Mouse (Mus musculus) E14TG2a.4 (cell line): ENCODE results near the gene Slc22a20.

Experiments
- H3K27me3 ChIP-seq: 2 replicates; pipeline ENCODE4 v1.6.1; 2014; ENCODE audit warnings: low read length, control low read depth; ENCODE audit not compliant: insufficient read depth
- H3K36me3 ChIP-seq: 2 replicates; pipeline ENCODE4 v1.6.1; 2014; ENCODE audit warnings: low read length, control low read depth; ENCODE audit not compliant: insufficient read depth
- H3K4me1 ChIP-seq: replicated peaks from 2 replicates; pipeline ENCODE4 v1.6.1; 2014; ENCODE audit warnings: low read depth, low read length, control low read depth
- H3K4me3 ChIP-seq: replicated peaks from 2 replicates; pipeline ENCODE4 v1.5.1; 2014; ENCODE audit warnings: mild to moderate bottlenecking, low read length
- H3K9me3 ChIP-seq: 2 replicates; pipeline ENCODE4 v1.6.1; 2014; ENCODE audit warnings: low read length, control low read depth
- CTCF ChIP-seq: conservative IDR thresholded peaks from 2 replicates; pipeline ENCODE4 v1.5.1; 2014; ENCODE audit warnings: low read length
- NANOG ChIP-seq: IDR thresholded peaks from 2 replicates; pipeline ENCODE4 v1.6.1; 2014; ENCODE audit warnings: borderline replicate concordance, low read length, mixed read lengths
- POU5F1 ChIP-seq: IDR thresholded peaks from 2 replicates; pipeline ENCODE4 v1.6.1; 2014; ENCODE audit warnings: low read length, borderline replicate concordance

Gene Slc22a20

GRCm38 (mm10) chr19:5980477-5980876 is 5.5 kb downstream of the Slc22a20 start:
- peaks cover 21% of the 10 kb centered on the region for H3K4me1 ChIP-seq
- H3K9me3 ChIP-seq, result no peaks in the 10 kb centered on the region
- no peaks in the 10 kb centered on the region for H3K36me3 ChIP-seq
- H3K4me3 ChIP-seq, result no peak overlapping the region
- H3K27me3 ChIP-seq, result no peaks in the 10 kb centered on the region
- TF ChIP-seq NANOG (no peak), CTCF (no peak), POU5F1 (no peak)

- TF ChIP-seq CTCF (no peak), NANOG (no peak), POU5F1 (no peak)
- Histone ChIP-seq H3K4me3 (no peak overlapping the region), H3K27me3 (no peaks in the 10 kb centered on the region), H3K36me3 (no peaks in the 10 kb centered on the region), H3K9me3 (no peaks in the 10 kb centered on the region), H3K4me1 (peaks cover 16% of the 10 kb centered on the region)
Observed at GRCm38 (mm10) chr19:5977717-5978116, 8.2 kb downstream of the Slc22a20 start.

GRCm38 (mm10) chr19:5975676-5976075 is 10.3 kb downstream of the Slc22a20 start:
- no peak overlapping the region for H3K4me3 ChIP-seq
- no peaks in the 10 kb centered on the region for H3K36me3 ChIP-seq
- H3K4me1 ChIP-seq, result peaks cover 9% of the 10 kb centered on the region
- TF ChIP-seq CTCF (no peak), POU5F1 (no peak), NANOG (no peak)
- H3K27me3 ChIP-seq, result 0 out of 2 replicates have a peak, but pooled peaks cover 3% of the 10 kb centered on the region
- H3K9me3 ChIP-seq, result no peaks in the 10 kb centered on the region

GRCm38 (mm10) chr19:5975112-5975511 is 10.8 kb downstream of the Slc22a20 start:
- Histone ChIP-seq H3K27me3 (0 out of 2 replicates have a peak, but pooled peaks cover 3% of the 10 kb centered on the region), H3K4me1 (peaks cover 3% of the 10 kb centered on the region), H3K4me3 (no peak overlapping the region), H3K36me3 (no peaks in the 10 kb centered on the region), H3K9me3 (no peaks in the 10 kb centered on the region)
- no peak for TF ChIP-seq NANOG
- no peak for TF ChIP-seq CTCF
- TF ChIP-seq POU5F1, result no peak

- H3K9me3 ChIP-seq, result no peaks in the 10 kb centered on the region
- peaks cover under 1% of the 10 kb centered on the region for H3K36me3 ChIP-seq
- no peak overlapping the region for H3K4me3 ChIP-seq
- peaks cover 44% of the 10 kb centered on the region for H3K4me1 ChIP-seq
- TF ChIP-seq POU5F1 (no peak), CTCF (no peak), NANOG (no peak)
- 0 out of 2 replicates have a peak, but pooled peaks cover 3% of the 10 kb centered on the region for H3K27me3 ChIP-seq
Observed at GRCm38 (mm10) chr19:5967664-5968063, 18.3 kb downstream of the Slc22a20 start.

GRCm38 (mm10) chr19:5966786-5967185 is 19.2 kb downstream of the Slc22a20 start:
- TF ChIP-seq CTCF, result no peak
- TF ChIP-seq NANOG, result no peak
- TF ChIP-seq POU5F1, result no peak
- Histone ChIP-seq H3K9me3 (no peaks in the 10 kb centered on the region), H3K4me3 (peak overlapping the region; percentile 29; the same call in 1 of the 2 replicates), H3K4me1 (peaks cover 50% of the 10 kb centered on the region), H3K27me3 (0 out of 2 replicates have a peak, but pooled peaks cover 3% of the 10 kb centered on the region), H3K36me3 (peaks cover 6% of the 10 kb centered on the region)

- H3K4me3 ChIP-seq, result no peak overlapping the region
- no peak for TF ChIP-seq POU5F1
- no peak for TF ChIP-seq CTCF
- TF ChIP-seq NANOG, result no peak
- H3K4me1 ChIP-seq, result peaks cover 59% of the 10 kb centered on the region
- H3K36me3 ChIP-seq, result peaks cover 15% of the 10 kb centered on the region
- no peaks in the 10 kb centered on the region for H3K27me3 ChIP-seq
- no peaks in the 10 kb centered on the region for H3K9me3 ChIP-seq
Observed at GRCm38 (mm10) chr19:5965910-5966309, 20.0 kb downstream of the Slc22a20 start.

GRCm38 (mm10) chr19:5965280-5965679 is 20.7 kb downstream of the Slc22a20 start:
- Histone ChIP-seq H3K36me3 (peaks cover 21% of the 10 kb centered on the region), H3K4me1 (peaks cover 60% of the 10 kb centered on the region), H3K27me3 (no peaks in the 10 kb centered on the region), H3K4me3 (no peak overlapping the region), H3K9me3 (no peaks in the 10 kb centered on the region)
- TF ChIP-seq NANOG, result no peak
- peak; percentile 86 for TF ChIP-seq CTCF

- Histone ChIP-seq H3K4me1 (peaks cover 60% of the 10 kb centered on the region), H3K9me3 (no peaks in the 10 kb centered on the region), H3K4me3 (peak overlapping the region; percentile 93), H3K36me3 (peaks cover 26% of the 10 kb centered on the region), H3K27me3 (no peaks in the 10 kb centered on the region)
- TF ChIP-seq POU5F1, result no peak
- TF ChIP-seq CTCF, result no peak
- no peak for TF ChIP-seq NANOG
Observed at GRCm38 (mm10) chr19:5964804-5965203, 21.1 kb downstream of the Slc22a20 start.
